Mouse (Mus musculus): ENCODE results near the gene Slc4a7. TPM values are rescaled to one million over a fixed set of nuclear protein-coding genes. Genes with fewer than 3 reads are reported as not detected.

Slc4a7 gene
- polyA plus RNA-seq (2015; fragmentation: Nextera tagmentation; extraction: Ambion mirVana), result 40.3 and 45.1 TPM in 2 replicates

DNA sequence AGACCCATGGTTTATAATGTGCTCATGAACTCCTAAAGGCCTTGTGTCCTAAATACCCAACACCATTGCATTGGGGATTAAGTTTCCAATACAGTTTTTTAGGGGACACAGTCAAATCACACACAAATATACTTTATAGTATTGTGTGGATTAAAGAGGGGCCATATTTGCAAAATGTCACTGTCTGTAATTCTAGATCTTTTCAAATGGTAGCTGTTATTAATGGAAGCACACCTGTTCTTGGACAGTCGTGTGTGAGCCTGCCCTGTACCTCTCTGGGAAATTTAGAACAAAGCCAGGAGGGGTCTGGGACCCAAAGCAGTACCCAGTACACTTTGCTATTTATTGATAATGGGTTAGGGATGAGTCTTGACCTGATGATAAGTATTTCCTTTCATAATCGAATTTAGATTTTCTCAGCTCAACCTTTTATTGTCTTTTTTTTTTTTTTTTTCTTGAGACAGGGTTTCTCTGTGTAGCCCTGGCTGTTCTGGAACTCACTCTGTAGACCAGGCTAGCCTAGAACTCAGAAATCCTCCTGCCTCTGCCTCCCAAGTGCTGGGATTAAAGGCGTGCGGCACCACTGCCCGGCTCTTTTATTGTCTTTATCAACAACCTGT, at the start of gene Slc4a7:
Gene Slc4a7, plus strand, starts transcription at position 570 of the 620 bp plus-strand sequence.
- Histone ChIP-seq H3K9ac (peak within 1 kb of the TSS; percentile 99), H3K9me3 (replicated peaks) (no peaks in the 10 kb centered on the region), H3K4me1 (peaks cover 25% of the 10 kb centered on the region), H3K27ac (peak within 1 kb of the TSS; percentile 98), H3K4me3 (peak within 1 kb of the TSS; percentile 89), H3K36me3 (ENCODE audit: poor library complexity, severe bottlenecking) (no peaks in the 10 kb centered on the region), H3K4me2 (peak within 1 kb of the TSS; percentile 64), H3K27me3 (no peaks in the 10 kb centered on the region)
- ATAC-seq, result no peak
- 83% methylated on average over 5 of the region's 5 CpGs for WGBS

GRCm38 (mm10) chr14:14670597-14670996, 31.5 kb upstream of the Slc4a7 start:
- Histone ChIP-seq H3K36me3 (ENCODE audit: poor library complexity, severe bottlenecking) (no peaks in the 10 kb centered on the region), H3K9ac (no peak overlapping the region), H3K4me2 (no peak overlapping the region), H3K27me3 (no peaks in the 10 kb centered on the region), H3K4me1 (no peaks in the 10 kb centered on the region), H3K27ac (no peak overlapping the region), H3K9me3 (replicated peaks) (no peaks in the 10 kb centered on the region), H3K4me3 (no peak overlapping the region)
- no peak for ATAC-seq
- 82% methylated on average over 1 of the region's 1 CpGs for WGBS

DNA sequence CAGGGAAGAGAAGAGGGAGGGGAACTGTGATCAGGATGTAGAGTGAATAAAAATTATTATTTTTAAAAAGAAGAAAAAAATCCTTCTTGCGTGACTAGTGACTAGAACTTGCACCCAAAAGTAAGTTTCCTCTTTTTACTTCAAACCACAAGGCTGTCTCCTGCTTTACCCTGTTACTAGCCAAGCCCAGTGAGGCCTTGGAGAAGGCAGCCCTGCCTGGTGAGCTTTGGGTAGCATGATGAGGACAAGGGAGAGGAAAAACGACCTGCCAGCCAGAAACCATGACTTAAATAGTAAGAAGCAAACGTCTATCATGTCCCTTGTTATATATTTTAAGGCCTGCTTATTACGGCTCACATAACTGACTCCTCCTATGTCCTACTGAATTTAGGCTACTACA, 20.5 kb upstream of the Slc4a7 start:
- H3K36me3 ChIP-seq (ENCODE audit: poor library complexity, severe bottlenecking), result no peaks in the 10 kb centered on the region
- H3K4me3 ChIP-seq, result no peak overlapping the region
- H3K9ac ChIP-seq, result no peak overlapping the region
- no peak overlapping the region for H3K4me2 ChIP-seq
- no peaks in the 10 kb centered on the region for H3K9me3 ChIP-seq (replicated peaks)
- H3K27ac ChIP-seq, result no peak overlapping the region
- H3K27me3 ChIP-seq, result no peaks in the 10 kb centered on the region
- H3K4me1 ChIP-seq, result no peaks in the 10 kb centered on the region
- WGBS, result 81% methylated on average over 4 of the region's 4 CpGs
- no peak for ATAC-seq

GRCm38 (mm10) chr14:14684771-14685170, 17.3 kb upstream of the Slc4a7 start:
- 80% methylated on average over 4 of the region's 4 CpGs for WGBS
- Histone ChIP-seq H3K9me3 (replicated peaks) (no peaks in the 10 kb centered on the region), H3K27ac (no peak overlapping the region), H3K36me3 (ENCODE audit: poor library complexity, severe bottlenecking) (no peaks in the 10 kb centered on the region), H3K4me2 (no peak overlapping the region), H3K4me3 (no peak overlapping the region), H3K27me3 (no peaks in the 10 kb centered on the region), H3K4me1 (no peaks in the 10 kb centered on the region), H3K9ac (no peak overlapping the region)
- ATAC-seq, result no peak

DNA sequence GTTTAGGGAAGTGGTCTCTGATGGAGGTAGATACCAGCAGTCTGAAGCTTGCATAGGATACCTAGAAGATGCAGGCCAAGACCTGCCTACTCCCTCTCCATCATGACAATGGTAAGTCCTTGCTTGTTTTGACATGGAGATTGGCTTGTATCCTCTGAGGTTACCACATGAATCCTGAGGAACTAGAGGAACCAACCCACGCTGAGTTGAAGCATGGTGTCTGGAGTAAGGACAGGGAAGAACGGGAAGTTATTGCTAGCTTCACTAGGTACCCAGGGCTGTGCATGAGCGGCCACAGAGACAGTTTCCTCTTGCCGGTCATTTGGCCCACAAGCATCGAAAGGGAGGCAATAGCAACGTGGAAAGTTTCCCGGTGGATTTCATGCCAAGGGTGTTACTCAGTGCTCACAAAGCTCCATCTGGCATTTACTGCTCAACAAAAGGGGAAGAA, 16.0 kb upstream of the Slc4a7 start:
- Histone ChIP-seq H3K36me3 (ENCODE audit: poor library complexity, severe bottlenecking) (no peaks in the 10 kb centered on the region), H3K27ac (no peak overlapping the region), H3K27me3 (no peaks in the 10 kb centered on the region), H3K9ac (no peak overlapping the region), H3K4me2 (no peak overlapping the region), H3K4me1 (no peaks in the 10 kb centered on the region), H3K4me3 (no peak overlapping the region), H3K9me3 (replicated peaks) (no peaks in the 10 kb centered on the region)
- WGBS, result 70% methylated on average over 7 of the region's 7 CpGs
- ATAC-seq, result 0 out of 2 replicates have a peak, but pooled peaks have one; percentile 19

DNA sequence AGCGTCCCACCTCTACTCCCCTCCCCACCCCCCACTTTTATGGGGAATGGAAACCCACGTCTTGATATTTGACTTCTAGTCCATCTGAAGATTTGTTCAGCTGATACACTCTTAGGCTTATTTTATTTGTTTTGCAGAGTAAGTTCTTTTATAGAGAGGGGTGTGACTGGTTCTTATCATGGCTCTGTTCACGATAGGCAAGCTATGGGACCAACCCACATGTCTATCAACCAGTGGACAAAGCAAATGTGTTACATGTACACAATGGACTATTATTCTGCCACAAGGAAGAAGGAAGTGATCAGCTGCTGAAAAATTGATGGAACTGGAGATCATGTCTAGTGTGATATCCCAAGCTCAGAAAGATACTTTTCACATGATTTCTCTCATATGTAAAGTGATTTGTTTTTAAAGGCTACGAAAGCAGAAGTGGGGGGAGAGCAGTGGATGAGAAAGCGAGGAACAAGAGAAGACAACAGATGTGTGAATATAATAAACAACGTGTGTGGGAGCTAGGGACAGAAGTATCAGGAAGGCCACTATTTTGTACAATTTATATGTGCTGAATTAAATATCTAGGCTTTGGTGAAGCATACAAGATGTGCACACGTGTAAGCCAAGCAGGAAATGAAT, 14.7 kb upstream of the Slc4a7 start:
- H3K27me3 ChIP-seq, result no peaks in the 10 kb centered on the region
- H3K4me3 ChIP-seq, result no peak overlapping the region
- H3K27ac ChIP-seq, result no peak overlapping the region
- no peaks in the 10 kb centered on the region for H3K36me3 ChIP-seq (ENCODE audit: poor library complexity, severe bottlenecking)
- no peak for ATAC-seq
- WGBS, result 82% methylated on average over 7 of the region's 7 CpGs
- H3K4me1 ChIP-seq, result no peaks in the 10 kb centered on the region
- H3K9ac ChIP-seq, result no peak overlapping the region
- no peaks in the 10 kb centered on the region for H3K9me3 ChIP-seq (replicated peaks)
- H3K4me2 ChIP-seq, result no peak overlapping the region

- under 1% methylated on average over 37 of the region's 85 CpGs for WGBS
- H3K36me3 ChIP-seq (ENCODE audit: poor library complexity, severe bottlenecking), result no peaks in the 10 kb centered on the region
- peak; percentile 97 for ATAC-seq
- H3K4me2 ChIP-seq, result peak overlapping the region; percentile 64
- H3K27me3 ChIP-seq, result no peaks in the 10 kb centered on the region
- H3K4me3 ChIP-seq, result peak overlapping the region; percentile 89
- no peaks in the 10 kb centered on the region for H3K9me3 ChIP-seq (replicated peaks)
- H3K27ac ChIP-seq, result peak overlapping the region; percentile 98
- H3K9ac ChIP-seq, result peak overlapping the region; percentile 99
- peaks cover 25% of the 10 kb centered on the region for H3K4me1 ChIP-seq
Observed at GRCm38 (mm10) chr14:14702399-14703345, 593 bp downstream of the Slc4a7 start.

DNA sequence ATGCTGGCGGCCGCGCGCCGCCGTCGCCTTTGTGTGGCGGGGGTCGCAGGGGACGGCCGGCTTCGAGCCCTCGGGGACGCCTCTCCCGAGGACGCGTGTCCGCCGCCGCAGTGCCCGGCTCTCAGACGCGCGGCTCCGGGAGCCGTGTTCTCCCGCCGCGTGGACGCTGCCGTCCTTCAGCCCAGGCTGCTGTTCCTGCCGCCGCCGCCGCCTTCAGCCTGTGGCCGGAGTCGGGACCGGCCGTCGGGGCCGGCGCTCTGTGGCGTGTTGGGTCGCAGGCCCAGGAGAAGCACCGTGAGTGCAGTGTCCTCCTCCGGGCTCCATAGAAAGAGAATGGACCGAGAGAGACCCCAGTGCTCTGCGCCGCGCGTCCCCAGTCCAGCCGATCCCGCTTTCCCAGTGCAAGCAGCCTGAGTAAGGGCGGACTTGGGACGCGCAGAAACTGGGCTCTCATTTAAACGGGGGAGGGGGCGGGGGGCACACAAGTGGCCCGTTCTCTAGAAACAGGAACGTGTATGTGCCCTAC, 1.3 kb downstream of the Slc4a7 start:
- peaks cover 25% of the 10 kb centered on the region for H3K4me1 ChIP-seq
- under 1% methylated on average over 36 of the region's 60 CpGs for WGBS
- peaks cover 3% of the 10 kb centered on the region; the same call in 1 of the 2 replicates for H3K36me3 ChIP-seq (ENCODE audit: poor library complexity, severe bottlenecking)
- peak overlapping the region; percentile 98 for H3K27ac ChIP-seq
- peak; percentile 48 for ATAC-seq
- peak overlapping the region; percentile 99 for H3K9ac ChIP-seq
- H3K27me3 ChIP-seq, result no peaks in the 10 kb centered on the region
- peak overlapping the region; percentile 64 for H3K4me2 ChIP-seq
- peak overlapping the region; percentile 89 for H3K4me3 ChIP-seq
- H3K9me3 ChIP-seq (replicated peaks), result no peaks in the 10 kb centered on the region

DNA sequence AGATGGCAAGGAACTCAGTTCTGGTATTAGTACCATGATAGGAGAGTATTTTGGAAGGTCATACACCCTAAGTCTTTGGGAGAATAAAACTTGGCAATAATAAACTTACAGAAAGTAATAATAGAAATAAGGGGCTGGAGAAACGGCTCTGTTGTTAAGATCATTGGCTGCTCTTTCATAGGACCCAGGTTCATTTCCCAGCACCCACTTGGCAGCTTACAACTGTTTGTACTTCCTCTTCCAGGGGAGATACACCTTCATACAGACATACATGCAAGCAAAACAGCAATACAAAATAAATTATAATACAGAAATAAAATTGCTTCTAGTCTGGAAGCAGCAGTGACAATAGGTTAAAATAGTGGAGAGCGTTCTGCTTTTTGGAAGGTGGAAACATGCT, 2.6 kb downstream of the Slc4a7 start:
- Histone ChIP-seq H3K9ac (peak overlapping the region; percentile 99), H3K4me2 (peak overlapping the region; percentile 64), H3K36me3 (ENCODE audit: poor library complexity, severe bottlenecking) (peaks cover 6% of the 10 kb centered on the region; the same call in 1 of the 2 replicates), H3K4me1 (peaks cover 25% of the 10 kb centered on the region), H3K9me3 (replicated peaks) (no peaks in the 10 kb centered on the region), H3K27ac (no peak overlapping the region), H3K4me3 (peak overlapping the region; percentile 89), H3K27me3 (no peaks in the 10 kb centered on the region)
- ATAC-seq, result no peak
- 66% methylated on average over 2 of the region's 2 CpGs for WGBS

DNA sequence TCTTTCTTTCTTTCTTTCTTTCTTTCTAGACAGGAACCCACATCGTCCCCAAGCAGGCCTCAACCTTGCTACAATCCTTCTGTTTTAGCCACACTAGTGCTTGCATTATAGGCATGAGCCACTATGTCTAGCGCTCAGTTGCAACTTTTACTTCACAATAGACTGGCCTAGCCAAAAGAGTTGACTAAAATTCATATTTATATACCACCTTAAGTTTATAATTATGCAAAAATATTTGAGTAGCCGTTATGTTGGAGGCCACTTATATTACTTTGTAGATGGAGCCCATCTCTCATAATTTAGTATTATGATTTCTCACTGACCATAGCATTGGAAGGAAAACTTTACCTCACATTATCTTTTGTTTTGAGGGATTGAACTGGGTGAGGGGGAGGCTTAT, 3.0 kb downstream of the Slc4a7 start:
- Histone ChIP-seq H3K9me3 (replicated peaks) (no peaks in the 10 kb centered on the region), H3K27me3 (no peaks in the 10 kb centered on the region), H3K9ac (peak overlapping the region; percentile 12; the same call in 1 of the 2 replicates), H3K4me2 (peak overlapping the region; percentile 64), H3K4me3 (peak overlapping the region; percentile 89), H3K4me1 (peaks cover 25% of the 10 kb centered on the region), H3K36me3 (ENCODE audit: poor library complexity, severe bottlenecking) (peaks cover 6% of the 10 kb centered on the region; the same call in 1 of the 2 replicates), H3K27ac (no peak overlapping the region)
- no peak for ATAC-seq
- 86% methylated on average over 3 of the region's 3 CpGs for WGBS

DNA sequence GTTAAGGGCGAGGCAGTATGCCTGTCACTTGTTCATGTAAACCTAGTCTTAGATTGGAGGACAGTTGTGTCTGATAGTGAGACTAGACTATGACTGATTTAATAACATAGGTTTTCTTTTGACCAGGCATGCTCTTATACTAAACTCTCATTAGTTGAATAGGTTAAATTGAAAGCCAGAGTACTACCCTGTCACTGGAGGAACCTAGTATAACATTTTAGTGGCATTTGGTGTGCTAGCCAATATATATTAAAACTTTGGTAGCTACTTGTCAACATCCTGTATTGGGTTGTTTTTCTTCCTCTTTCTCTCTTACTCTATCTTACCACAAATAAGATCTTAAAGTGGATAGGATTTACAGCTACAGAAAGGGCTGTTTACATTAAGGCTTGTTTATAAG, 4.3 kb downstream of the Slc4a7 start:
- Histone ChIP-seq H3K9ac (no peak overlapping the region), H3K27ac (no peak overlapping the region), H3K4me2 (peak overlapping the region; percentile 30; the same call in 1 of the 2 replicates), H3K27me3 (no peaks in the 10 kb centered on the region), H3K36me3 (ENCODE audit: poor library complexity, severe bottlenecking) (peaks cover 16% of the 10 kb centered on the region), H3K4me3 (no peak overlapping the region), H3K4me1 (peaks cover 25% of the 10 kb centered on the region), H3K9me3 (replicated peaks) (no peaks in the 10 kb centered on the region)
- 86% methylated on average over 1 of the region's 1 CpGs for WGBS
- no peak for ATAC-seq
